Mouse (Mus musculus) myocyte (in vitro differentiated cells): ENCODE data around the gene Gm42674.

Experiments used
- CEBPB ChIP-seq: IDR thresholded peaks from 2 replicates; pipeline ENCODE4 v1.6.1; 2011; ENCODE audit warnings: mild to moderate bottlenecking, moderate library complexity; ENCODE audit not compliant: poor library complexity, insufficient read depth, severe bottlenecking
- E2F4 ChIP-seq: IDR thresholded peaks from one replicate; pipeline ENCODE4 v1.6.1; 2011; ENCODE audit warnings: mild to moderate bottlenecking, control low read depth, moderate library complexity; ENCODE audit not compliant: insufficient read depth
- MAX ChIP-seq: IDR thresholded peaks from one replicate; pipeline ENCODE4 v1.6.1; 2011; ENCODE audit warnings: low read depth, mild to moderate bottlenecking, control low read depth
- MYOD1 ChIP-seq, 3 experiments: IDR thresholded peaks; one replicate each; pipeline ENCODE4 v1.6.1; 2011; ENCODE audit warnings: control low read depth in 2 of 3, low read depth in 2 of 3, mild to moderate bottlenecking in 2 of 3, moderate library complexity in 1 of 3; ENCODE audit not compliant: insufficient read length in 2 of 3, control insufficient read depth in 1 of 3
- MYOG ChIP-seq, 3 experiments: IDR thresholded peaks; one replicate each; pipeline ENCODE4 v1.6.1; 2011; ENCODE audit warnings: control low read depth in 2 of 3, low read depth in 2 of 3, mild to moderate bottlenecking in 2 of 3; ENCODE audit not compliant: insufficient read length in 2 of 3, control insufficient read depth in 1 of 3, insufficient read depth in 1 of 3
- POLR2A ChIP-seq: IDR thresholded peaks from one replicate; pipeline ENCODE4 v1.6.1; 2011; ENCODE audit warnings: low read depth, mild to moderate bottlenecking, control low read depth, moderate library complexity; ENCODE audit not compliant: insufficient read length
- POLR2AphosphoS2 ChIP-seq: IDR thresholded peaks from one replicate; pipeline ENCODE4 v1.6.1; 2011; ENCODE audit warnings: low read depth, control low read depth; ENCODE audit not compliant: insufficient read length
- SRF ChIP-seq: IDR thresholded peaks from one replicate; pipeline ENCODE4 v1.6.1; 2011; ENCODE audit warnings: low read depth; ENCODE audit not compliant: control insufficient read depth, insufficient read length
- TCF12 ChIP-seq: IDR thresholded peaks from one replicate; pipeline ENCODE4 v1.6.1; 2011; ENCODE audit warnings: mild to moderate bottlenecking, control low read depth; ENCODE audit not compliant: poor library complexity, insufficient read depth, severe bottlenecking
- USF1 ChIP-seq: IDR thresholded peaks from one replicate; pipeline ENCODE4 v1.6.1; 2011; ENCODE audit warnings: low read depth, mild to moderate bottlenecking, control low read depth, moderate library complexity

DNA sequence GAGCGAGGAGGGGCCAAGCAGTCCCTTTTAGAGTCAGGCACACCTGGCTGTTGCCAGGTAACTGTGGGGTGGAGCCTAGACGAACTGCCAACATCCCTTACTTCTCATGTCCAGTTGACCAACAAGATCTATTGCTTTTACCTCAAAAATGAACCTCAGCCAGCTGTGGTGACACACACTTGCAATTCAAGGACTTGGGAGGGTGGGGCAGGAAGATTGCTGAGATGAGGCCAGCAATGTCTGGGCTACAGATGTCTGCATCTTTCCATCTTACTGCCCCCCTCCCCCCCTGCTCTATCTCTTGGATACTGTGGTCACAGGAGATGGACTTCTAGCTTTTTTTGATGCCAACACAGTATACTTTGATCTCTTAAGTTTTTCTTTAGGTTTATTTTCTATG is 49.5 kb upstream of the Gm42674 start:
- TF ChIP-seq MYOD1 (IDR thresholded peaks at IDR 0.05; ENCODE audit: control insufficient read depth in 1 of 3, insufficient read length in 2 of 3, low read depth in 2 of 3) = peak in 1 of 3 experiments; percentile 30
- TF ChIP-seq POLR2AphosphoS2 = no peak
- TF ChIP-seq MAX = no peak
- TF ChIP-seq E2F4 = no peak
- no peak for TF ChIP-seq POLR2A
- no peak for TF ChIP-seq MYOG (IDR thresholded peaks at IDR 0.05; ENCODE audit: control insufficient read depth in 1 of 3, insufficient read depth in 1 of 3, insufficient read length in 2 of 3, low read depth in 2 of 3)
- TF ChIP-seq USF1 = no peak
- TF ChIP-seq SRF = no peak
- peak; percentile 28 for TF ChIP-seq TCF12
- peak; percentile 80 for TF ChIP-seq CEBPB
